Mouse (Mus musculus) stomach, postnatal 0 days (tissue): ENCODE measurements around the gene Zc3h12a.

Source experiments
- CTCF ChIP-seq: IDR thresholded peaks from 2 replicates; pipeline ENCODE4 v1.5.1; 2016; ENCODE audit warnings: antibody characterized with exemption, low read depth, mild to moderate bottlenecking, moderate library complexity
- EP300 ChIP-seq: optimal IDR thresholded peaks from 2 replicates; pipeline ENCODE3; 2016; ENCODE audit warnings: antibody characterized with exemption

DNA sequence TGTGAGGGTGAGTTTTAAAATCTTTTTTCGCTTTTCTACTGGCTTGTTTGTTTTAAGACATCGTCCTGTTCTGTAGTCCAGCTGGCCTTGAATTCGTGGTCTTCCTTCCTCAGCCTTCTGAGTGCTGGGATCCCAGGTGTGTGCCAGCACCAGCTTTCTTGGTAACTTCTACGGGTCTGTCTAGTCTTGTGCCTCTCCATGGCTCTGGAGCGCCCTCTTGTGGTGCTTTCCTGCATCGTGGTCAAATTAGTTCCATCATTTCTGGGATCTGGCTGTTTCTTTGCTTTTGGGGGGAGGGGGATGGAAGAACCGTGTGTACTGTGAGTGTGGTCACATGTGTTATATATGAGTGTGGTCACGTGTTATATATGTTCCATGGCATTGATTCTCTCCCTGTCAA, 28.2 kb downstream of the Zc3h12a start:
- TF ChIP-seq CTCF (peak; percentile 99), EP300 (no peak)
